Mouse (Mus musculus): ENCODE results near the gene Trpc4ap. TPM values are rescaled to one million over a fixed set of nuclear protein-coding genes. Genes with fewer than 3 reads are reported as not detected.
"Not testable (repeated sequence)": the region's sequence is repeated elsewhere in the genome, so short reads cannot be mapped to it uniquely, and the experiment has no call there.

Gene Trpc4ap
- polyA plus RNA-seq, 1 experiment from 2014 or later, result 181 TPM

GRCm38 (mm10) chr2:155626277-155626676, 65.9 kb downstream of the Trpc4ap start:
- peaks cover 29% of the 10 kb centered on the region for H3K4me1 ChIP-seq
- whole genome bisulfite sequencing, result 53% methylated on average over 15 of the region's 15 CpGs
- peaks cover 59% of the 10 kb centered on the region for H3K27me3 ChIP-seq
- H3K9me3 ChIP-seq, result no peaks in the 10 kb centered on the region
- no peak overlapping the region for H3K27ac ChIP-seq (replicated peaks)
- H3K9ac ChIP-seq (replicated peaks), result no peak overlapping the region
- ATAC-seq (ENCODE audit: low FRiP score, low read depth), result no peak
- H3K36me3 ChIP-seq, result no peaks in the 10 kb centered on the region
- no peak overlapping the region for H3K4me3 ChIP-seq
- H3K4me2 ChIP-seq (replicated peaks), result no peak overlapping the region

DNA sequence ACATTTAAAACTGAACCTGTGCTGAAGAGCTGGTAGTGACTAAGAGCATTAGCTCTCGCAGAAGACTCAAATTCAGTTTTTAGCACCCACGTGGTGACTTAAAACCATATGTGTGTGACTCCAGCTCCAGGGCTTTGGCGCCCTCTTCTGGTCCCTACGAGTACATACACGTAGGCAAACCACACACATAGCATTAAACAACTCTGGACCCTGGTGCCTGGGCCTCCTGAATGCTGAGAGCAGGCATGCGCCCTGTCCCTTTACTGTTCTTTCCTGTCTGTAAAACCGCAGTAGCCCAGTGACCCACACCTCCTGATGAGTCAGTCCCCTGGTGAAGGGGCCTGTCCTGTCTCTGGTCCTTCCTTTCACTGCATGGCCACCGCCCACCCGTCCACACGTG, 67.5 kb downstream of the Trpc4ap start:
- ATAC-seq (ENCODE audit: low FRiP score, low read depth), result no peak
- peaks cover 43% of the 10 kb centered on the region for H3K27me3 ChIP-seq
- 36% methylated on average over 10 of the region's 10 CpGs for WGBS
- no peak overlapping the region for H3K9ac ChIP-seq (replicated peaks)
- H3K4me3 ChIP-seq, result no peak overlapping the region
- H3K27ac ChIP-seq (replicated peaks), result no peak overlapping the region
- H3K4me2 ChIP-seq (replicated peaks), result no peak overlapping the region
- no peaks in the 10 kb centered on the region for H3K9me3 ChIP-seq
- H3K36me3 ChIP-seq, result no peaks in the 10 kb centered on the region
- H3K4me1 ChIP-seq, result peaks cover 14% of the 10 kb centered on the region

GRCm38 (mm10) chr2:155623996-155624395, 68.2 kb downstream of the Trpc4ap start:
- Histone ChIP-seq H3K27me3 (peaks cover 36% of the 10 kb centered on the region), H3K9ac (replicated peaks) (no peak overlapping the region)

DNA sequence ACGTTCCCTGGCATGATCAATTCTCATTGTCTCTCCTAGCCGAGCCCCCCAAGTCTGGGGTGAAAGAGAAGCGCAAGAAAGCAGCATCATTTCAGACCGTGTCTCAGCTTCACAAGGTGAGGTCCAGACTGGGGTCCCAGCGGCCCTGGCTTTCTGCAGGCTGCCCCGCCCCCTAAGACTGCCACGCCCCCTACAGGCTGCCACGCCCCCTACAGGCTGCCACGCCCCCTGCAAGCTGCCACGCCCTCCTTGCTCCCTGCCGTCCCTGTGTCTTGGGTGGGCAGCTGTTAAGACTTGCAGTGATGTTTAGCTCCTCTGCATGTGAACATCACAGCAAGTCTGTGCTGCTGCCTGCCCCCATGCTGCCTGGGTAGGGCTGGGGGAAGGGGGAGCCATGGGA, 69.6 kb downstream of the Trpc4ap start:
- no peak overlapping the region for H3K9ac ChIP-seq (replicated peaks)
- no peaks in the 10 kb centered on the region for H3K36me3 ChIP-seq
- WGBS, result 38% methylated on average over 11 of the region's 11 CpGs
- H3K4me2 ChIP-seq (replicated peaks), result no peak overlapping the region
- H3K4me1 ChIP-seq, result 0 out of 2 replicates have a peak, but pooled peaks cover 6% of the 10 kb centered on the region
- no peak for ATAC-seq (ENCODE audit: low FRiP score, low read depth)
- no peaks in the 10 kb centered on the region for H3K9me3 ChIP-seq
- no peak overlapping the region for H3K4me3 ChIP-seq
- no peak overlapping the region for H3K27ac ChIP-seq (replicated peaks)
- peaks cover 25% of the 10 kb centered on the region for H3K27me3 ChIP-seq

More at GRCm38 (mm10) chr2:155623996-155624395, 68.2 kb downstream of the Trpc4ap start:
- H3K4me1 ChIP-seq, result peaks cover 6% of the 10 kb centered on the region; the same call in 1 of the 2 replicates
- no peak overlapping the region for H3K4me2 ChIP-seq (replicated peaks)
- H3K27ac ChIP-seq (replicated peaks), result no peak overlapping the region
- no peak for ATAC-seq (ENCODE audit: low FRiP score, low read depth)
- H3K9me3 ChIP-seq, result no peaks in the 10 kb centered on the region
- H3K36me3 ChIP-seq, result no peaks in the 10 kb centered on the region
- WGBS, result 92% methylated on average over 6 of the region's 6 CpGs
- H3K4me3 ChIP-seq, result no peak overlapping the region

GRCm38 (mm10) chr2:155619817-155620216, 72.4 kb downstream of the Trpc4ap start:
- H3K27me3 ChIP-seq, result peaks cover 3% of the 10 kb centered on the region
- no peak overlapping the region for H3K4me3 ChIP-seq
- peak; percentile 71 for ATAC-seq (ENCODE audit: low FRiP score, low read depth)
- H3K27ac ChIP-seq (replicated peaks), result no peak overlapping the region
- 12% methylated on average over 8 of the region's 8 CpGs for WGBS
- H3K4me2 ChIP-seq (replicated peaks), result no peak overlapping the region
- H3K36me3 ChIP-seq, result no peaks in the 10 kb centered on the region
- H3K9me3 ChIP-seq, result no peaks in the 10 kb centered on the region
- no peak overlapping the region for H3K9ac ChIP-seq (replicated peaks)
- no peaks in the 10 kb centered on the region for H3K4me1 ChIP-seq

GRCm38 (mm10) chr2:155616971-155617370, 75.2 kb downstream of the Trpc4ap start:
- Histone ChIP-seq H3K4me2 (replicated peaks) (no peak overlapping the region), H3K27ac (replicated peaks) (no peak overlapping the region), H3K9me3 (no peaks in the 10 kb centered on the region), H3K9ac (replicated peaks) (no peak overlapping the region), H3K36me3 (no peaks in the 10 kb centered on the region), H3K4me3 (no peak overlapping the region), H3K27me3 (peaks cover 6% of the 10 kb centered on the region; the same call in 1 of the 2 replicates), H3K4me1 (peaks cover 8% of the 10 kb centered on the region; the same call in 1 of the 2 replicates)
- no peak for ATAC-seq (ENCODE audit: low FRiP score, low read depth)
- WGBS, result 61% methylated on average over 6 of the region's 6 CpGs

GRCm38 (mm10) chr2:155613953-155614352, 78.2 kb downstream of the Trpc4ap start:
- Histone ChIP-seq H3K4me3 (no peak overlapping the region), H3K4me1 (peaks cover 8% of the 10 kb centered on the region; the same call in 1 of the 2 replicates), H3K4me2 (replicated peaks) (peak overlapping the region; percentile 48; the same call in 1 of the 2 replicates), H3K9me3 (no peaks in the 10 kb centered on the region), H3K27me3 (0 out of 2 replicates have a peak, but pooled peaks cover 6% of the 10 kb centered on the region), H3K36me3 (no peaks in the 10 kb centered on the region), H3K9ac (replicated peaks) (no peak overlapping the region), H3K27ac (replicated peaks) (no peak overlapping the region)
- no peak for ATAC-seq (ENCODE audit: low FRiP score, low read depth)
- 68% methylated on average over 8 of the region's 8 CpGs for WGBS

DNA sequence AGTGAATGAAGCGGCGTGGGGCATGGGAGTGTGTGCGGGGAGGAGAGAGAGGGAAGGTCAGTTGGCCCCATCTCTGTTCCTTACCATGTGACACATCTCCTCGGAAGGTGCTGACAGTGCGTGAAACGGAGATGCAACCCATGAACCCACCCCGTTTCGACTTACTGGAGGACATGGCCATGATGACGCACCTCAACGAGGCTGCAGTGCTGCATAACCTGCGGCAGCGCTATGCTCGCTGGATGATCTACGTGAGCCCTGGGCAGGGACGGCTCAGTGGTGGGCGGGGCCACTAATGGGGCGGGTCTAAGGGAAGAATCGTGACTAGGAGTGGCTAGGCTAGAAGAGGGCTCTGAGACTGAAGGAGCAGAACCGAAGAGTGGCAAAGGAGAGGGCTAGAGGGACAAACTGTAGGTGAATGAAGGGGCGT, 78.8 kb downstream of the Trpc4ap start:
- Histone ChIP-seq H3K36me3 (no peaks in the 10 kb centered on the region), H3K27ac (replicated peaks) (no peak overlapping the region), H3K27me3 (0 out of 2 replicates have a peak, but pooled peaks cover 3% of the 10 kb centered on the region), H3K9ac (replicated peaks) (no peak overlapping the region), H3K4me1 (peaks cover 8% of the 10 kb centered on the region; the same call in 1 of the 2 replicates), H3K4me3 (peak overlapping the region; percentile 17), H3K9me3 (no peaks in the 10 kb centered on the region), H3K4me2 (replicated peaks) (peak overlapping the region; percentile 48)
- 0 out of 2 replicates have a peak, but pooled peaks have one; percentile 44 for ATAC-seq (ENCODE audit: low FRiP score, low read depth)
- WGBS, result 3% methylated on average over 20 of the region's 20 CpGs

DNA sequence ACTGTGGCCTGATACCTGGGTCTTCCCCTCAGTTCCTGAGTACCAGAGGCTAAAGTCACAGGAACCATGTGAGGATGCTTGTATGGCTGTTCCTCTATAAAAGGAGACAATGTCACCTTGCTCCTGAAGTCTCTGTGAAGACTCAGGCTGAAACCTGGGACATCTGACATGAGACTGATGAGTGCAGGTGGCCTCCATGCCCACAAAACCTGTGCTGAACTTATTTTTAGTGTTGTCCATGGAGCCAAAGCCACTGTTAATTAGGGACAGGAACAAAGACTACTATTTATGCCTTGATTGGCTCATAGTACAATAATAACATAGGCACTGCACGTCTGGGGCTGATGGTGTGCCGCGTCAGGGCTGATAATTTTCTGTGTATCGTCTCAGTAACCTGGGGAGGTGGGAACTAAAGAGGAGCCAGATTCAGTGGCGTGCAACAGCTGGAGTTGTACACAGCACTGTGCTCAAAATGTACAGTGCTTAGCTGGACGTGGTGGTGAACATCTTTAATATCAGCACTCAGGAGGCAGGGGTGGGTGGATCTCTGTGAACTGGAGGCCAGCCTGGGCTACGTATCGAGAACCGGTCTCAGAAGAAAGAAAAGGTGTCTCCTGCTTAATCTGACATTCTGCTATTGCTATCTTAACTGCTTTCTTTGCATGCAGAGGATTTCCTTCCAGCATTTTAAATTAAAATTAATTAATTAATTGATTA, 80.2 kb downstream of the Trpc4ap start:
- 87% methylated on average over 9 of the region's 9 CpGs for WGBS

GRCm38 (mm10) chr2:155610978-155611377, 81.2 kb downstream of the Trpc4ap start, which contains the start of gene Myh7b:
Myh7b (plus strand) TSS chr2:155611212.
- H3K4me3 ChIP-seq, result no peak within 1 kb of the TSS
- no peaks in the 10 kb centered on the region for H3K36me3 ChIP-seq
- H3K4me1 ChIP-seq, result peaks cover 8% of the 10 kb centered on the region; the same call in 1 of the 2 replicates
- 0 out of 2 replicates have a peak, but pooled peaks cover 3% of the 10 kb centered on the region for H3K27me3 ChIP-seq
- WGBS, result 41% methylated on average over 4 of the region's 4 CpGs
- H3K27ac ChIP-seq (replicated peaks), result no peak within 1 kb of the TSS
- ATAC-seq (ENCODE audit: low FRiP score, low read depth), result no peak
- no peak within 1 kb of the TSS for H3K4me2 ChIP-seq (replicated peaks)
- H3K9me3 ChIP-seq, result no peaks in the 10 kb centered on the region
- no peak within 1 kb of the TSS for H3K9ac ChIP-seq (replicated peaks)

More for the DNA sequence above, 80.2 kb downstream of the Trpc4ap start:
- no peak for ATAC-seq (ENCODE audit: low FRiP score, low read depth)
- H3K27ac ChIP-seq (replicated peaks), result no peak overlapping the region
- H3K27me3 ChIP-seq, result 0 out of 2 replicates have a peak, but pooled peaks cover 3% of the 10 kb centered on the region
- H3K4me3 ChIP-seq, result no peak overlapping the region
- no peaks in the 10 kb centered on the region for H3K9me3 ChIP-seq
- H3K4me1 ChIP-seq, result peaks cover 8% of the 10 kb centered on the region; the same call in 1 of the 2 replicates
- H3K36me3 ChIP-seq, result no peaks in the 10 kb centered on the region
- no peak overlapping the region for H3K4me2 ChIP-seq (replicated peaks)
- no peak overlapping the region for H3K9ac ChIP-seq (replicated peaks)

GRCm38 (mm10) chr2:155606360-155606759, 85.8 kb downstream of the Trpc4ap start:
- H3K27me3 ChIP-seq, result no peaks in the 10 kb centered on the region
- 88% methylated on average over 4 of the region's 4 CpGs for WGBS
- no peaks in the 10 kb centered on the region for H3K4me1 ChIP-seq
- no peak overlapping the region for H3K4me2 ChIP-seq (replicated peaks)
- H3K27ac ChIP-seq (replicated peaks), result no peak overlapping the region
- no peak overlapping the region for H3K9ac ChIP-seq (replicated peaks)
- no peaks in the 10 kb centered on the region for H3K36me3 ChIP-seq
- no peak for ATAC-seq (ENCODE audit: low FRiP score, low read depth)
- H3K9me3 ChIP-seq, result no peaks in the 10 kb centered on the region
- no peak overlapping the region for H3K4me3 ChIP-seq

DNA sequence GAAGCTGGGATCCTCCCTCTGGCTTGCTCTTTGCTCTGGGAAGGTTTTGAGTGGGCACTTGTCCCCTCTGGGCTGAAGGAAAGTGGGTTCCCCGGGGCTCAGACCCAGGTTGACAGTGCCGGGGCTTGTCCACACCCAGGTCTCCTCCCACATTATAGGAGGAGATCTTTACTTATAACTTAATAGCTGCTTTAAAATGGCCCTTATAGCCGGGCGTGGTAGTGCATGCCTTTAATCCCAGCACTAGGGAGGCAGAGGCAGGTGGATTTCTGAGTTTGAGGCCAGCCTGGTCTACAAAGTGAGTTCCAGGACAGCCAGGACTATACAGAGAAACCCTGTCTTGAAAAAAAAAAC, 87.0 kb downstream of the Trpc4ap start:
- H3K9me3 ChIP-seq; H3K27ac ChIP-seq (replicated peaks); H3K36me3 ChIP-seq; ATAC-seq (ENCODE audit: low FRiP score, low read depth); H3K4me2 ChIP-seq (replicated peaks); H3K27me3 ChIP-seq; H3K4me1 ChIP-seq; H3K4me3 ChIP-seq: not testable (repeated sequence)
- H3K9ac ChIP-seq (replicated peaks), result 0 out of 2 replicates have a peak overlapping the region, but pooled peaks have one; percentile 15
- WGBS, result 84% methylated on average over 4 of the region's 4 CpGs

Measured in midbrain, embryonic 12.5 days (tissue).